Mouse (Mus musculus) adrenal gland (tissue): ENCODE results near the gene Adamts2.

Experiments used
- intact Hi-C: fragments of 180-260 bp; cut with DNase I; formaldehyde crosslinking; loops from one replicate; pipeline ENCODE4 v1.15.1; 2025

Gene Adamts2

GRCm38 (mm10) chr11:50726035-50726434 lies 124.2 kb downstream of the Adamts2 start:
- intact Hi-C loops: no loop called here

GRCm38 (mm10) chr11:50733146-50733545 lies 131.3 kb downstream of the Adamts2 start:
- intact Hi-C loops: no loop called here

GRCm38 (mm10) chr11:50734129-50734528 lies 132.2 kb downstream of the Adamts2 start:
- intact Hi-C loops: no loop called here

- intact Hi-C loops: no loop called here
Measured at GRCm38 (mm10) chr11:50736548-50736947, 134.7 kb downstream of the Adamts2 start.

GRCm38 (mm10) chr11:50738436-50738835 lies 136.6 kb downstream of the Adamts2 start:
- intact Hi-C loops: no loop called here

GRCm38 (mm10) chr11:50739453-50739852 lies 137.6 kb downstream of the Adamts2 start:
- intact Hi-C loops: no loop called here

GRCm38 (mm10) chr11:50742146-50742545 lies 140.3 kb downstream of the Adamts2 start:
- intact Hi-C loops: no loop called here

- intact Hi-C loops: no loop called here
Measured at GRCm38 (mm10) chr11:50744971-50745370, 143.1 kb downstream of the Adamts2 start.

- intact Hi-C loops: no loop called here
Measured at GRCm38 (mm10) chr11:50746508-50746907, 144.6 kb downstream of the Adamts2 start.

GRCm38 (mm10) chr11:50750983-50751585 lies 149.2 kb downstream of the Adamts2 start:
- intact Hi-C loops: no loop called here

GRCm38 (mm10) chr11:50757741-50758140 lies 155.9 kb downstream of the Adamts2 start:
- intact Hi-C loops: no loop called here

GRCm38 (mm10) chr11:50766461-50766860 lies 164.6 kb downstream of the Adamts2 start:
- intact Hi-C loops: no loop called here

- intact Hi-C loops: no loop called here
Measured at GRCm38 (mm10) chr11:50767039-50767438, 165.2 kb downstream of the Adamts2 start.

GRCm38 (mm10) chr11:50768995-50769749 lies 167.3 kb downstream of the Adamts2 start:
- intact Hi-C loops: loop anchor here (2.0 kb wide), 2 partner anchors 210 to 326 kb away; no protein-coding TSS in a partner anchor

- intact Hi-C loops: no loop called here
Measured at GRCm38 (mm10) chr11:50771006-50771405, 169.1 kb downstream of the Adamts2 start.

GRCm38 (mm10) chr11:50797674-50798073 lies 195.8 kb downstream of the Adamts2 start:
- intact Hi-C loops: no loop called here

- intact Hi-C loops: no loop called here
Measured at GRCm38 (mm10) chr11:50798836-50799235, 197.0 kb downstream of the Adamts2 start.

GRCm38 (mm10) chr11:50814233-50814632 lies 212.3 kb downstream of the Adamts2 start:
- intact Hi-C loops: no loop called here

GRCm38 (mm10) chr11:50826214-50826613 lies 224.3 kb downstream of the Adamts2 start:
- intact Hi-C loops: loop anchor here (10.0 kb wide), 1 partner anchor 229 kb away; the partner anchor contains the start of gene Zfp354a

GRCm38 (mm10) chr11:50827010-50827953 lies 225.4 kb downstream of the Adamts2 start, which contains the start of gene Zfp354c:
Zfp354c (minus strand) TSS chr11:50827724.
- intact Hi-C loops: loop anchor here (10.0 kb wide), 1 partner anchor 228 kb away; the partner anchor contains the start of gene Zfp354a

- intact Hi-C loops: no loop called here
Measured at GRCm38 (mm10) chr11:50835727-50836126, 233.8 kb downstream of the Adamts2 start.
